Mouse (Mus musculus): ENCODE measurements around the gene Cd4. TPM values are rescaled to one million over a fixed set of nuclear protein-coding genes. Genes with fewer than 3 reads are reported as not detected.
A peak's percentile ranks its signal among the peaks of the same experiment; 100 is the strongest.

Cd4 gene
- polyA plus RNA-seq, 1 experiment from 2014 or later: 0.41 TPM

- no peaks in the 10 kb centered on the region for H3K36me3 ChIP-seq
- H3K4me3 ChIP-seq (replicated peaks): no peak overlapping the region
- no peaks in the 10 kb centered on the region for H3K4me1 ChIP-seq
- H3K9ac ChIP-seq: no peak overlapping the region
- no peaks in the 10 kb centered on the region for H3K9me3 ChIP-seq
- no peaks in the 10 kb centered on the region for H3K27me3 ChIP-seq (replicated peaks)
- H3K27ac ChIP-seq: no peak overlapping the region
- 41% methylated on average over 3 of the region's 3 CpGs for WGBS
- ATAC-seq (ENCODE audit: insufficient read depth, low FRiP score, low read depth): no peak
- H3K4me2 ChIP-seq: no peak overlapping the region
Measured at GRCm38 (mm10) chr6:124874348-124874747, 13.7 kb downstream of the Cd4 start.

GRCm38 (mm10) chr6:124866560-124866959 lies 21.5 kb downstream of the Cd4 start:
- Histone ChIP-seq H3K36me3 (no peaks in the 10 kb centered on the region), H3K9ac (no peak overlapping the region), H3K27ac (no peak overlapping the region), H3K9me3 (no peaks in the 10 kb centered on the region), H3K4me3 (replicated peaks) (no peak overlapping the region), H3K4me1 (peaks cover 15% of the 10 kb centered on the region), H3K27me3 (replicated peaks) (peaks cover 8% of the 10 kb centered on the region; the same call in 1 of the 2 replicates), H3K4me2 (no peak overlapping the region)
- 69% methylated on average over 6 of the region's 7 CpGs for WGBS
- ATAC-seq (ENCODE audit: insufficient read depth, low FRiP score, low read depth): no peak

DNA sequence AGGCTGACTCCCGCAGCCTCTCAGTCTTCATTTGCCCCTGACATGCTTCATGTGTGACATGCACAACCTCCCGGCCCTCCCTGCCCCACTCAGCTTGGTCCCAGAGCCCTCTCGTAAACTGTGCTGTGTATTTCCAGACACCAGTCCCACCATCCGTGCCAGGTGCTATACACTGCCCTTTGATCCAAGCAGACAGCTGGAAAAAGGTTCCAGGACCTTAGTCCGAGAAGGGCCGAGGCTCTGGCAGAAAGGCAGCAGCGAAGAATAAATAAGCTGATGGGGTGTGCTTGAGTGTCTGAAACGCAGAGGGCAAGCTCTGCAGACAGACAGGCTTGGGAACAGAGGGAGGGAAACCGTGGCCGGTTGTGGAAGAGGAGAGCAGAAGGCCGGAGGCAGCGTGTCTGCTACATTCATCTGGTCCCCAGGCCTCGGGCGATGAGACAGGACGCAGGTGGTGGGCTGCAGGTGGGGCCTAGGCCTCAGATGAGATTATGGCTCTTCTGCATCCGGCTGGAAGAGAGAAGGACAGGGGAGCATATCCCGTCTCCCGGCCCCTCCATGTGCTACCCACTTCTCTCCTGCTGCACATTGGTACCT lies 22.2 kb downstream of the Cd4 start:
- Histone ChIP-seq H3K4me1 (peaks cover 15% of the 10 kb centered on the region), H3K9me3 (no peaks in the 10 kb centered on the region), H3K4me3 (replicated peaks) (no peak overlapping the region), H3K36me3 (no peaks in the 10 kb centered on the region), H3K4me2 (no peak overlapping the region), H3K9ac (no peak overlapping the region), H3K27me3 (replicated peaks) (peaks cover 8% of the 10 kb centered on the region; the same call in 1 of the 2 replicates), H3K27ac (no peak overlapping the region)
- 47% methylated on average over 18 of the region's 18 CpGs for WGBS
- no peak for ATAC-seq (ENCODE audit: insufficient read depth, low FRiP score, low read depth)

DNA sequence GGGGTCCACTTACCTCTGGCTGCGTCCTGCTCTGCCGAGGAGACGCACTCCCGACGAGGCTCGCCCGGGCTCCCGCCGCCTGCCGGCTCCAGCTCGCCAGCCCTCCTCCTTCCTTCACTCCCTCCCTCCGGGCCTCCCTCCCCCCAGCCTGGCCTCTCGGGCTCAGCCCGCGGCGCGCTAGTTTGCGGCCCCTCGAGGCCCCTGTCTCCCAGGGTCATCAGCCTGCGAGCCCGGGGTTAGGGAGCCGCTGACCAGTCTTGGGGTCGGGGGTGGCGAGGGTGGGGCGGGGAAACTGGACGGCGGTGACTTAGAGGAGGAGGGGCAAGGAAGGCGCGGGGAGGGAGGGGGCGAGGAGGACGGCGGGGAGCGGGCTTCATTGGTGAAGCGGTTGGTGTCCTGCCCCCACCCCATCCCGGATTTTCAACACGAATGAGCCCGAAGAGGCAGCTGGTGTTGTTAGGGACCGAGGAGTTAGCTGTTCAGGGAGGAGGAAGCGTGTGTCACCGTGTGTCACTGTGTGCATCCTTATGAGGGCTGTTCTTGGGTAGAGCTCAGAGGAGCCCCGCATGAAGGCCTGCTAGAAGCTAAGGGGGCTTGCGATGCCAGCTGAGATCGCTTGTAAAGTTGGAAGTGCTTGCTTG lies 24.2 kb downstream of the Cd4 start, which contains the start of gene Gpr162:
TSS of gene Gpr162 (minus strand) at position 326 of the 641 bp plus-strand sequence.
- no peaks in the 10 kb centered on the region for H3K9me3 ChIP-seq
- ATAC-seq (ENCODE audit: insufficient read depth, low FRiP score, low read depth): peak; percentile 72
- H3K27me3 ChIP-seq (replicated peaks): peaks cover 17% of the 10 kb centered on the region
- WGBS: under 1% methylated on average over 40 of the region's 43 CpGs
- H3K27ac ChIP-seq: no peak within 1 kb of the TSS
- H3K4me3 ChIP-seq (replicated peaks): peak within 1 kb of the TSS; percentile 50
- H3K4me1 ChIP-seq: peaks cover 20% of the 10 kb centered on the region
- H3K9ac ChIP-seq: no peak within 1 kb of the TSS
- H3K4me2 ChIP-seq: peak within 1 kb of the TSS; percentile 86
- no peaks in the 10 kb centered on the region for H3K36me3 ChIP-seq

DNA sequence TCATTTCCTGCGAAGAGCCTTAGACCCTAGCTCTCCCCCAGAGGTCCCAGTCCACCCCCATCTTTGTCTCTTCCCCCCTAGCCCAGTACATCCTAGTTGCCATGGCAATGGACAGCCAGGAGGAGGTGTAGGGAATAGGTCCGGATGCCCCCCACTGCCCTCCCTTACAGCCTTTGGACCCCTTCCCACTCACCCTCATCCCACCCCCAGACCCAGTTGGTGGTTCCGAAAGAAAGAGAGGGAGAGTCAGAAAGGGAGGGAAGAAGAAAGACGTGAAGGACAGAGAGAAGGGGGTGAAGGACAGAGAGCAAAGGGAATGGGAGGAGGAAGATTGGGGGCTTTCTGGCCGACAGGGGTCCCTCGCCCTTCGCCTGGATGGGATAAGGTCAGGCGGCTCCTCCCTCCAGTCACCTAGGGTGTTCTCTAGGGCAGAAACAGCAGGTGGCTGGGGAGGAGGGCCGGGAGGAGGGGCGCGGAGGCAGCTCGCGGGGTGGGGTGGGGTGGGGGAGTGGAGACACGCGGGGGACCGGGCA lies 24.8 kb downstream of the Cd4 start:
- peaks cover 24% of the 10 kb centered on the region for H3K4me1 ChIP-seq
- peaks cover 20% of the 10 kb centered on the region for H3K27me3 ChIP-seq (replicated peaks)
- H3K9ac ChIP-seq: no peak overlapping the region
- no peaks in the 10 kb centered on the region for H3K36me3 ChIP-seq
- ATAC-seq (ENCODE audit: insufficient read depth, low FRiP score, low read depth): peak; percentile 32; the same call in 1 of the 2 replicates
- peak overlapping the region; percentile 50 for H3K4me3 ChIP-seq (replicated peaks)
- no peaks in the 10 kb centered on the region for H3K9me3 ChIP-seq
- peak overlapping the region; percentile 86 for H3K4me2 ChIP-seq
- no peak overlapping the region for H3K27ac ChIP-seq
- 2% methylated on average over 8 of the region's 16 CpGs for WGBS

- no peaks in the 10 kb centered on the region for H3K9me3 ChIP-seq
- H3K36me3 ChIP-seq: no peaks in the 10 kb centered on the region
- peak overlapping the region; percentile 50; the same call in 1 of the 2 replicates for H3K4me3 ChIP-seq (replicated peaks)
- H3K9ac ChIP-seq: no peak overlapping the region
- 13% methylated on average over 8 of the region's 8 CpGs for WGBS
- no peak for ATAC-seq (ENCODE audit: insufficient read depth, low FRiP score, low read depth)
- peak overlapping the region; percentile 86 for H3K4me2 ChIP-seq
- H3K4me1 ChIP-seq: peaks cover 30% of the 10 kb centered on the region
- no peak overlapping the region for H3K27ac ChIP-seq
- peaks cover 20% of the 10 kb centered on the region for H3K27me3 ChIP-seq (replicated peaks)
Measured at GRCm38 (mm10) chr6:124862406-124863124, 25.5 kb downstream of the Cd4 start.

GRCm38 (mm10) chr6:124861802-124862201 lies 26.2 kb downstream of the Cd4 start:
- no peaks in the 10 kb centered on the region for H3K9me3 ChIP-seq
- WGBS: 53% methylated on average over 3 of the region's 3 CpGs
- H3K27ac ChIP-seq: no peak overlapping the region
- H3K27me3 ChIP-seq (replicated peaks): peaks cover 20% of the 10 kb centered on the region
- no peak for ATAC-seq (ENCODE audit: insufficient read depth, low FRiP score, low read depth)
- H3K4me3 ChIP-seq (replicated peaks): no peak overlapping the region
- H3K9ac ChIP-seq: no peak overlapping the region
- no peak overlapping the region for H3K4me2 ChIP-seq
- no peaks in the 10 kb centered on the region for H3K36me3 ChIP-seq
- H3K4me1 ChIP-seq: peaks cover 30% of the 10 kb centered on the region

DNA sequence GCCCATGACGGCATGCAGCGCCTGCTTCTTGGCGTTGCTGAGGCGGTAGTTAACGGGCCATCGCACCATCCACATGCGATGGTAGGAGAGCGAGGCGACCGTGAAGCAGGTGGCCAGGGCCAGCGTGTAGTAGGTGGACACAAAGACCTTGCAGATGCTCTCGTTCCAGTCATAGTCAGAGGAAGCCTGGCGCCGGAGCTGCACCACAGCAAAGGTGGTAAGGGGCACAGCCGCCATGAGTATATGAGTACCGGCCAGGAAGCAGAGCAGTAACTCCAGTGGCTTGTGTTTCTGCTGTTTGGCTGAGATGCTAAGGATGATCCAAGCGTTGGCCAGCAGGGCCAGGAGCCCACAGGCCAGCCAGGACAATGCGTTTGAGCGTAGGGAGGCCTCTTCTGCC lies 26.8 kb downstream of the Cd4 start:
- Histone ChIP-seq H3K9ac (no peak overlapping the region), H3K4me3 (replicated peaks) (no peak overlapping the region), H3K9me3 (no peaks in the 10 kb centered on the region), H3K4me2 (no peak overlapping the region), H3K27ac (no peak overlapping the region), H3K4me1 (peaks cover 30% of the 10 kb centered on the region), H3K36me3 (no peaks in the 10 kb centered on the region), H3K27me3 (replicated peaks) (peaks cover 20% of the 10 kb centered on the region)
- no peak for ATAC-seq (ENCODE audit: insufficient read depth, low FRiP score, low read depth)
- 77% methylated on average over 19 of the region's 19 CpGs for WGBS

DNA sequence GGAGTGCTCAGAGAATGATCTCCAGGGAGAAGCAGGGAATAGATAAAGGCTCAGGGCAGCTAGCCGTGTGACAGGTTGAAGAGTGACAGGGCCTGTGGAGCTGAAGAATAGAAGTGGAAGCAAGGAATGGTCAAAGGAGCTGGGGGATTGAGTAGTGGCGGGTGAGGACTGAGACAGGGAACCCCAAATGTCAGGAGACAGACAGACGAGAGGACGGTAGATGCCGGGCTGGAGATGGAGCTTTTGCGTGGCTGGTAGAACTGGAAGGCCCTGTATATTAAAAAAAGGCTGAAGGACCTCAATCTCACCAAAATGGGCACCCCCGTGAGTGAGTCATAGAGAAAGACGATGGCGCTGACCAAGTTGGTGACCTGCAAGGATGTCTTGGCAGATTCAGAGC lies 27.5 kb downstream of the Cd4 start:
- H3K4me2 ChIP-seq: no peak overlapping the region
- no peaks in the 10 kb centered on the region for H3K9me3 ChIP-seq
- no peak overlapping the region for H3K4me3 ChIP-seq (replicated peaks)
- H3K27ac ChIP-seq: peak overlapping the region; percentile 5; the same call in 1 of the 2 replicates
- ATAC-seq (ENCODE audit: insufficient read depth, low FRiP score, low read depth): no peak
- H3K27me3 ChIP-seq (replicated peaks): peaks cover 20% of the 10 kb centered on the region
- WGBS: 83% methylated on average over 9 of the region's 9 CpGs
- no peak overlapping the region for H3K9ac ChIP-seq
- peaks cover 30% of the 10 kb centered on the region for H3K4me1 ChIP-seq
- no peaks in the 10 kb centered on the region for H3K36me3 ChIP-seq

DNA sequence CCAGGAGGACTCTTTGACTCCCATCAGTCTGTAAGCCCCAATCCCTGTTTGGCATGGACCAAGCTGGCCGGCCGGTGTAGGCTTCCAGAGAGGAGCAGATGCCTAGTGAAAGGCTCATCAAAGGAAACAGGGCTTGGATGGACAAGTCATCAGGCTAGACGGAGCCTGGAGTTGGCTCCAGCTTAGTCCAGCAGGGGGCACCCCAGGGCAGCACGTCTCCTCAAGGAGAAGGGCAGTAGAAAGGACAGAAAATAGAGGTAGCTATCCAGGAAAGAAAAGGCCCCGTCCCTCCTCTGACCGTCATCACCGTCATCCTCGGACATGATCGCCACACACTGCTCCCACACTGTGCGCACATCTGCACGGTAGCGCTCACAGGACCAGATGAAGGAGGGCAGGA lies 28.3 kb downstream of the Cd4 start:
- Histone ChIP-seq H3K36me3 (no peaks in the 10 kb centered on the region), H3K9ac (no peak overlapping the region)
- no peak; the same call in 1 of the 2 replicates for ATAC-seq (ENCODE audit: insufficient read depth, low FRiP score, low read depth)

DNA sequence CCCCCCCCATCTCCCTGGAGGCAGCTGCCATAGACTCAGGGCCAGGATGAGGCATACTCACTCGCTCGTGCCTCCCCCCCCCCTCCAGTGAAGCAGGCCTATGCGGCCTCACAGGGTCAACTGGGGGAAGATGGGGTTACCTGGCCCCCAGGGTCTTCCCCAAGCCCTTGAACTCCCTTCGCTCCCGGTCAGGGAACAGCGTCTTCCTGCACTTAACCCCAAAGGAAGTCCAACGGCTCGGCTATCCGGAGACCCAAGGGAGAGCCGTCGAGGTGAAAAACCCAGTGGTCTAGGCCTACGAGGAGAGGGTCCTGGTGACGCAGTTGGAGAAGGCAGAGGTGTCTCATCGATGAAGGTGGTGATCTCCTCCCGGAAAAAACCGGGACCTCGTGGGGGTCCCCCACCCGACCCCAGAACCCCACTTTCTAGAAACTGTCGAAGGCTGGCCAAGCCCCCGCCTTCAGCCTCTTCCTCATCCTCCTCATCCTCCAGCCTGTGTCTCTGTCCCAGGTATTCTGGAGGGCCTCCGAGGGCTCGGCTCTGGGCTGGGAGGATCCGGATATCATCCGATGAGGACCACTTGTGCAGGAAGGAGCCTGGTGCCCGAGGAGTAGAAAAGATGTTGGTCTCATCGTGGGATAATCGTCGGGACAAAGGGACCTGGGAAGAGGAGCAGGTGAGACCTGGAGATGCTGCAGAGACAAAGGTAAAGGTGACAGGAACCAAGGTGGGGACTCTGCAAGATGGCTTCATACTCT lies 29.3 kb downstream of the Cd4 start:
- H3K36me3 ChIP-seq: no peaks in the 10 kb centered on the region
- no peak overlapping the region for H3K4me3 ChIP-seq (replicated peaks)
- H3K4me1 ChIP-seq: peaks cover 31% of the 10 kb centered on the region
- peak overlapping the region; percentile 92; the same call in 1 of the 2 replicates for H3K4me2 ChIP-seq
- no peak for ATAC-seq (ENCODE audit: insufficient read depth, low FRiP score, low read depth)
- 65% methylated on average over 28 of the region's 28 CpGs for WGBS
- no peaks in the 10 kb centered on the region for H3K9me3 ChIP-seq
- H3K27ac ChIP-seq: no peak overlapping the region
- peaks cover 20% of the 10 kb centered on the region for H3K27me3 ChIP-seq (replicated peaks)
- no peak overlapping the region for H3K9ac ChIP-seq

More for the DNA sequence above, 28.3 kb downstream of the Cd4 start:
- peaks cover 34% of the 10 kb centered on the region for H3K4me1 ChIP-seq
- no peak overlapping the region for H3K4me2 ChIP-seq
- H3K9me3 ChIP-seq: no peaks in the 10 kb centered on the region
- WGBS: 9% methylated on average over 12 of the region's 12 CpGs
- 0 out of 2 replicates have a peak overlapping the region, but pooled peaks have one; percentile 5 for H3K27ac ChIP-seq
- H3K27me3 ChIP-seq (replicated peaks): peaks cover 20% of the 10 kb centered on the region
- H3K4me3 ChIP-seq (replicated peaks): no peak overlapping the region
